Mouse (Mus musculus): ENCODE measurements around the gene Rabl2. TPM values are rescaled to one million over a fixed set of nuclear protein-coding genes. Genes with fewer than 3 reads are reported as not detected.

Rabl2 gene
- polyA plus RNA-seq, 1 experiment from 2014 or later, result 13.0 TPM

DNA sequence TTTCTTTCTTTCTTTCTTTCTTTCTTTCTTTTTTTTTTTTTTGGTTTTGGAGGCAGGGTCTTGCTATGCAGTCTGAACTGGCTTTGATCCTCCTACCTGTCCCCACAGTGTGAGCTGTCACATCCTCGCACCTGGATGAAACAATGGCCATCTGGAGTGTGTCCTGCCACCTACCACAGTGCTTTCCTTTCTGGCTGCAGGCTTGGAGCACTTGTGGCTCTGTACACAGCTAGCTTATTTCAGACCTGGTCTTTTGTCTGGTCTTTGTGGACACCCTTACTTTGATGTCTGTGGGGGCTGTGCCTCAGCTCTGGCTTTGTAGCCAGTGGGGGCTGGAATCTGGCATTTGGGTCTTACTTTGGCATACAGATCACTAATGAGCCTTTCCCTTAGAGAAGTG is 40.0 kb downstream of the Rabl2 start:
- DNase-seq (ENCODE audit: low spot score), result no peak

DNA sequence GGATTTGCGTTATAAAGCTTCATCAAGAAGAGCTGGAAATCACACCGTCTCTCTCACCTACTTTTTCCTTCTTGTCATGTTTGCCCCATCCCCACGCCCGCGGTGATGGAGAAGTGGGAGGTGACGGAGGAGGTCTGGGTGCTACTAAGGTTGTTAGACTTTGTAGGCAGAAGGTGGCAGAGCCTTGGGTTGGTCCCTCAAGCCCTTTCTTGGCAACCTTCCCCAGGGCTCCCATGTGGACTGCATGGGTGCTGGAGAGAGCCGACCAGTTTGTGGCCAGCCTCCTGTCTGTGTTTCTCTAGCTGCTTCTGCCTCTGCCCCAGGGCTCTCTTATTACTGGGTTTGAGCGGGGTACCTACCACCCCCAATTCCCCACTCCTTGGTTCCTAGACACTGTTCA is 41.2 kb downstream of the Rabl2 start:
- no peak for DNase-seq (ENCODE audit: low spot score)

DNA sequence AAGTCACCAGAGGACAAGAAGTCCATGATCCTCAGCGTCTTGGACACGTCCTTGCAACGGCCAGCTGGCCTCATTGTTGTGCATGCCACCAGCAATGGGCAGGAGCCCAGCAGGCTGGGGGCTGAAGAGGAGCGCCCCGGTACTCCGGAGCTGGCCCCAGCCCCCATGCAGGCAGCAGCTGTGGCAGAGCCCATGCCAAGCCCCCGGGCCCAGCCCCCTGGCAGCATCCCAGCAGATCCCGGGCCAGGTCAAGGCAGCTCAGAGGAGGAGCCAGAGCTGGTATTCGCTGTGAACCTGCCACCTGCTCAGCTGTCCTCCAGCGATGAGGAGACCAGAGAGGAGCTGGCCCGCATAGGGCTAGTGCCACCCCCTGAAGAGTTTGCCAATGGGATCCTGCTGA is 42.9 kb downstream of the Rabl2 start:
- no peak for DNase-seq (ENCODE audit: low spot score)

DNA sequence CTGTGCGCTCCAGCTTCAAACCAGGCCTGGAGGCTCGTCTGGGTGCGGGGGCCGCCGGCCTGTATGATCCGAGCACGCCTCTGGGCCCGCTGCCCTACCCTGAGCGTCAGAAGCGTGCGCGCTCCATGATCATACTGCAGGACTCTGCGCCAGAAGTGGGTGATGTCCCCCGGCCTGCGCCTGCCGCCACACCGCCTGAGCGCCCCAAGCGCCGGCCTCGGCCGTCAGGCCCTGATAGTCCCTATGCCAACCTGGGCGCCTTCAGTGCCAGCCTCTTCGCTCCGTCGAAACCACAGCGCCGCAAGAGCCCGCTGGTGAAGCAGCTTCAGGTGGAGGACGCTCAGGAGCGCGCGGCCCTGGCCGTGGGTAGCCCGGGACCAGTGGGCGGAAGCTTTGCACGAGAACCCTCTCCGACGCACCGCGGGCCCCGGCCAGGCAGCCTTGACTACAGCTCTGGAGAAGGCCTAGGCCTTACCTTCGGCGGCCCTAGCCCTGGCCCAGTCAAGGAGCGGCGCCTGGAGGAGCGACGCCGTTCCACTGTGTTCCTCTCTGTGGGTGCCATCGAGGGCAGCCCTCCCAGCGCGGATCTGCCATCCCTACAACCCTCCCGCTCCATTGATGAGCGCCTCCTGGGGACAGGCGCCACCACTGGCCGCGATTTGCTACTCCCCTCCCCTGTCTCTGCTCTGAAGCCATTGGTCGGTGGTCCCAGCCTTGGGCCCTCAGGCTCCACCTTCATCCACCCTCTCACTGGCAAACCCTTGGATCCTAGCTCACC is 43.7 kb downstream of the Rabl2 start:
- no peak for DNase-seq (ENCODE audit: low spot score)

DNA sequence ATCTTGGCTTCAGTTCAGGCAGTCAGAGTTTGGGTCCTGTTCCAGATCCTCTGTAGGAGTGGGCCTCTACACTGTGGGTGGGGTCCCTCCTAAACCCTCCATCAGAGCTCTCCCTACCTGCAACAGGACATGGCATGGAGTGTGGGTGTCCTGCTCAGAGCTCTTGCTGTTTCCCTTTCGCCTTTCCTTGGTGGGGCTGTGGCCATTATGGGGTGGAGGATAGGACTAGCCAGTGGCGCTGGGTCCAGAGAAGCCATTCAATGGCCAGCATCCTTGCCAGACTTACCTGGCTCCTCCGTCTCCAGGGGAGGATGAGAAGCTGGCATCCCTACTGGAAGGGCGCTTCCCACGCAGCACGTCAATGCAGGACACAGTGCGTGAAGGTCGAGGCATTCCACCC is 44.4 kb downstream of the Rabl2 start:
- DNase-seq (ENCODE audit: low spot score), result no peak

DNA sequence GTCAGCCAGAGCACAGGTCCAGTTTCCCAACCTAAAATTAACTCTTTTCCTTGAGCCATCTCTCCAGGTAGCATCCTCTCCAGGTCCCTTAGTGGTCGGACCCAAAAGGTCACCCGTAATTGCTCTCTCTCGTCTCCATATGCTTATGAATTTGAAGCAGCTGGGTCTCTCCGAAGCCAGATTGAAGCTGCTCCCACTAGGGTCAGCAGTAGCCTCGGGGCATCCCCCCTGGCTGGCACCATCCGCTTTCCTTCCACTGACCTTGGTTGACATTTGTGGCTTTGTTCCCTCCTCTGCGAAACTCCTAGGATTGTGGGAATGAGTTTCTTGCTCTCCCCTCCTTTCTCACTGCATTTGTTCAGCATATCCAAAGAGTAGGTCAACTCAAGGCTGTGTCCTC is 47.6 kb downstream of the Rabl2 start:
- no peak for DNase-seq (ENCODE audit: low spot score)

DNA sequence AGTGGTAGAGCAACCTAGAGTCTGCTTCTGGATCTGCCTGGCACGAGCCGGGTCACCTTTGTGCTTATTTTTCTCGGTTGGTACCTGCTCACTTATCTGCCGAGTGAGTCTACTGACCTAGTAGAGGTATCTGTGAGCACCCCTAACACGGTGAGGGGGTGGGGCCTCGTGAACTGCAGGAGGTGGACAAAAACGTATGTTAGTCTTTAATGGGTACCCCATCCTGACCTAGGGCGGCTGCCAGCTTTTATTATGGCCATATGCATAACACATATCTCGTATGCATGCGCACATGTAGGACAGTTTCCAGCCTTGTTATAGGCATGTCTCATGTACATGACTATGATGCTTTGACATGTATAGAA is 57.9 kb downstream of the Rabl2 start:
- no peak for DNase-seq (ENCODE audit: low spot score)

DNA sequence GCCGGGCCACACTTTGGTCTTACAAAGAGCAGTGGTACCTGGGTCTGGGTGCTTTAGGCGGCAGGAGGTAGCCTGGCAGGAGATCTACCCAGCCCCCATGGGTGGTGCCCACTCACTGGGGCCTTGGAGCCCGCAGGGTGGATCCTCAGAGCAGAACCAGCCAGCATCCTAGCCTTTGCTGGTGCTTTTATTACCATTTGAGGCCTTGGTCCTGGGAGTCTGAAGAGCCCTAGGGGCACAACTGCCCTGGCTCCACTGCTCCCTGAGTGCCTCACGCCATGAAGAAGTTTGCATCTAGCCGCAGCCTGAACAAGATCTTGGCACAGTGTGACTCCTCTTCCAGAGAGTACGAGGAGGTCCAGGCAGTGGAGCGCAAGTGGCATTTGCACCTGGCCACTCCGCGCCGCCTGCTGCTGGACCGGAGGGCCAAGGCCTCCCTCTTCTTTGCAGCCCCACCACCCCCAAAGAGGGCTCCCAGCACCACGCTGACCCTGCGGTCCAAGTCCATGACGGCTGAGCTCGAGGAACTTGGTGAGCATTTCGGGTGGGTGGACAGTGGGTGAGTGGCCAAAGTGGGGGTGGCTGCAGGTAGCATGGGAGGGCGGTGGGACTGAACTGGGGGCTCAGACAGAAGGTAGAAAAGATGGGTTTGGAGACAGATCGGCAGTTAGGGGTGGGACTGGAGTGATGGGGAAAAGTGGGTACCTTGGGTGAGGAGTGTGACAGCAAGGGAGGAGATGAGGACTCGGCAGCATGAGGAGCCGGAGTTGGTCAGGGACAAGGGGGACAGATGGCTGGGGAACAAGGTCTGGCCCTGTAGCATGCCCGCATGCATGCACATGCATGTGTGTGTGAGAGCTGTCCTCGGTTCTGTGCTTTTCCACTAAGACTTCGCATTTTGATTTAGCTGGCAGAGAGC is 58.5 kb downstream of the Rabl2 start:
- no peak for DNase-seq (ENCODE audit: low spot score)

Other genes starting within 250 kb of the Rabl2 start
- gene Lmf2, start 236.3 kb downstream of the Rabl2 start, polyA plus RNA-seq (2015; fragmentation: Nextera tagmentation; extraction: Ambion mirVana), result 40.5 and 42.9 TPM in 2 replicates
- gene Ncaph2, start 236.2 kb downstream of the Rabl2 start, polyA plus RNA-seq (2015; fragmentation: Nextera tagmentation; extraction: Ambion mirVana), result 175 and 195 TPM in 2 replicates
- 9.0 and 9.2 TPM in 2 replicates for gene Sco2, start 218.1 kb downstream of the Rabl2 start, polyA plus RNA-seq (2015; fragmentation: Nextera tagmentation; extraction: Ambion mirVana)
- gene Tymp, start 214.9 kb downstream of the Rabl2 start, polyA plus RNA-seq (2015; fragmentation: Nextera tagmentation; extraction: Ambion mirVana), result 1.9 and 2.1 TPM in 2 replicates
- 2.9 and 4.5 TPM in 2 replicates for gene Odf3b, start 212.6 kb downstream of the Rabl2 start, polyA plus RNA-seq (2015; fragmentation: Nextera tagmentation; extraction: Ambion mirVana)
- gene Klhdc7b, start 207.0 kb downstream of the Rabl2 start, polyA plus RNA-seq (2015; fragmentation: Nextera tagmentation; extraction: Ambion mirVana), result not detected in 2 replicates
- gene Syce3, start 181.4 kb downstream of the Rabl2 start, polyA plus RNA-seq (2015; fragmentation: Nextera tagmentation; extraction: Ambion mirVana), result not detected in 2 replicates
- gene Cpt1b, start 166.1 kb downstream of the Rabl2 start, polyA plus RNA-seq (2015; fragmentation: Nextera tagmentation; extraction: Ambion mirVana), result 0.46 and 0.96 TPM in 2 replicates
- gene C730034F03Rik, start 162.3 kb downstream of the Rabl2 start, polyA plus RNA-seq (2015; fragmentation: Nextera tagmentation; extraction: Ambion mirVana), result 2.5 and 5.1 TPM in 2 replicates
- not detected in 2 replicates for gene Gm44502, start 162.2 kb downstream of the Rabl2 start, polyA plus RNA-seq (2015; fragmentation: Nextera tagmentation; extraction: Ambion mirVana)
- gene Chkb, start 162.0 kb downstream of the Rabl2 start, polyA plus RNA-seq (2015; fragmentation: Nextera tagmentation; extraction: Ambion mirVana), result 62.6 and 70.8 TPM in 2 replicates
- gene Mapk8ip2, start 138.0 kb downstream of the Rabl2 start, polyA plus RNA-seq (2015; fragmentation: Nextera tagmentation; extraction: Ambion mirVana), result 0.08 TPM in 1 of 2 replicates, not detected in the other
- gene Arsa, start 114.5 kb downstream of the Rabl2 start, polyA plus RNA-seq (2015; fragmentation: Nextera tagmentation; extraction: Ambion mirVana), result 9.0 and 9.4 TPM in 2 replicates
- 0.23 and 0.39 TPM in 2 replicates for gene Shank3, start 92.3 kb downstream of the Rabl2 start, polyA plus RNA-seq (2015; fragmentation: Nextera tagmentation; extraction: Ambion mirVana)
- not detected in 2 replicates for gene Acr, start 23.6 kb downstream of the Rabl2 start, polyA plus RNA-seq (2015; fragmentation: Nextera tagmentation; extraction: Ambion mirVana)
- not detected in 2 replicates for gene Syt10, start 249.9 kb upstream of the Rabl2 start, polyA plus RNA-seq (2015; fragmentation: Nextera tagmentation; extraction: Ambion mirVana)

Data from thymus, postnatal 0 days (tissue).